Mouse (Mus musculus): ENCODE results near the gene Mrpl52. TPM values are rescaled to one million over a fixed set of nuclear protein-coding genes. Genes with fewer than 3 reads are reported as not detected.
A peak's percentile ranks its signal among the peaks of the same experiment; 100 is the strongest.

The Mrpl52 gene
- total RNA-seq, 1 experiment = 137 TPM

DNA sequence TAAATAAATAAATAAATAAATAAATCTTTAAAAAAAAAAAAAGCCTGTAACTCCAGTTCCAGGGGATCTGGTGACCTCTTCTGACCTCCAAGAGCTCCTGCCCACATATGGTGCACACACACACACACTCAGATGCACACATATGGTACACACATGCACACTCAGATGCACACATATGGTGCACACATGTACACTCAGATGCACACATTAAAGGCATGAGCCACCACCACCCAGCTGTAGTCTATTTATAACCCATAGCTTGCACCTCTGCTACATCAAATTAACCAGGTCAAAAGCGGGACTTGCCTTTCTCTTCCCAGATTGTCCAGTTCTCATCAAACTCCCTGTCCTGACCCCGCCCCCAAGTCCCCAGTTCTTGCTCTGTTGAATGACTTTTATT is 5.7 kb upstream of the Mrpl52 start:
- DNase-seq (ENCODE audit: low read depth, low spot score) = no peak
- Histone ChIP-seq H3K27ac (ENCODE audit: insufficient read depth, low read depth, low read length, poor library complexity, severe bottlenecking) (no peak overlapping the region), H3K4me1 (ENCODE audit: control insufficient read depth in 2 of 2, insufficient read depth in 2 of 2, low read length in 2 of 2, poor library complexity in 1 of 2) (peaks cover 3 to 7% of the 10 kb centered on the region in 2 experiments; a peak in 3 of 4 replicates), H3K4me3 (ENCODE audit: insufficient read depth in 1 of 2, low read depth in 1 of 2, low read length in 2 of 2, poor library complexity in 1 of 2, severe bottlenecking in 1 of 2) (no peak overlapping the region), H3K9me3 (ENCODE audit: control insufficient read depth, insufficient read depth, low read depth, low read length) (no peaks in the 10 kb centered on the region), H3K36me3 (ENCODE audit: control insufficient read depth, insufficient read depth, low read length, poor library complexity, severe bottlenecking) (no peaks in the 10 kb centered on the region), H3K9ac (ENCODE audit: insufficient read depth, low read depth, low read length, poor library complexity, severe bottlenecking) (no peak overlapping the region)
- in situ Hi-C loops (cut with MboI; ENCODE audit: low sequenced_read_pairs in 2 of 2, unreplicated experiment in 2 of 2) = no loop called here
- no peak for TF ChIP-seq MAFK (IDR thresholded peaks at IDR 0.05; ENCODE audit: insufficient read depth, low read depth, low read length)
- TF ChIP-seq CHD2 (IDR thresholded peaks at IDR 0.05; ENCODE audit: low read depth, low read length) = no peak
- no peak for TF ChIP-seq ZC3H11A (IDR thresholded peaks at IDR 0.05; ENCODE audit: borderline replicate concordance, low read depth, low read length)
- no peak for TF ChIP-seq HCFC1 (IDR thresholded peaks at IDR 0.05; ENCODE audit: borderline replicate concordance, insufficient read depth, low read length)
- TF ChIP-seq ZNF384 (IDR thresholded peaks at IDR 0.05; ENCODE audit: low read depth, low read length) = no peak

DNA sequence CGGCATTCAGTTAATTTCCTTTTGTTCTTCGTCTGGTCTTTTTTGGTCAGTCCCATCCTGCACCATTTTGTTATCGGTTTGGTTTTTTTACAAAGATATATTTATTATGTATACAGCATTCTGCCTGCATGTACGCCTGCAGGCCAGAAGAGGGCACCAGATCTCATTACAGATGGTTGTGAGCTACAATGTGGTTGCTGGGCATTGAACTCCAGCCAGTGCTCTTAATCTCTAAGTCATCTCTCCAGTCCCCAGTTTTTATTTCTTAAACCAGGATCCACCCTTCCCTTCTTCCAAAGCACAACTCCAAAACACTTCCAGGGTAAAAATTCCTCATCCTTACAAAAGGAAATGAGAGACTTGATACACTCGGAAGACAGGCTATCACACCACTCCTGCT is 3.3 kb upstream of the Mrpl52 start:
- DNase-seq (ENCODE audit: low read depth, low spot score) = no peak
- in situ Hi-C loops (cut with MboI; ENCODE audit: low sequenced_read_pairs in 2 of 2, unreplicated experiment in 2 of 2) = no loop called here
- no peak overlapping the region for H3K9ac ChIP-seq (ENCODE audit: insufficient read depth, low read depth, low read length, poor library complexity, severe bottlenecking)
- H3K4me3 ChIP-seq (ENCODE audit: insufficient read depth in 1 of 2, low read depth in 1 of 2, low read length in 2 of 2, poor library complexity in 1 of 2, severe bottlenecking in 1 of 2) = no peak overlapping the region
- H3K4me1 ChIP-seq (ENCODE audit: control insufficient read depth in 2 of 2, insufficient read depth in 2 of 2, low read length in 2 of 2, poor library complexity in 1 of 2) = peaks cover 0 to 7% of the 10 kb centered on the region in 2 experiments; a peak in 3 of 4 replicates
- no peaks in the 10 kb centered on the region for H3K9me3 ChIP-seq (ENCODE audit: control insufficient read depth, insufficient read depth, low read depth, low read length)
- no peaks in the 10 kb centered on the region for H3K36me3 ChIP-seq (ENCODE audit: control insufficient read depth, insufficient read depth, low read length, poor library complexity, severe bottlenecking)
- TF ChIP-seq HCFC1 (IDR thresholded peaks at IDR 0.05; ENCODE audit: borderline replicate concordance, insufficient read depth, low read length) = no peak
- TF ChIP-seq ZNF384 (IDR thresholded peaks at IDR 0.05; ENCODE audit: low read depth, low read length) = 0 out of 2 replicates have a peak, but pooled peaks have one; percentile 41
- no peak overlapping the region for H3K27ac ChIP-seq (ENCODE audit: insufficient read depth, low read depth, low read length, poor library complexity, severe bottlenecking)

DNA sequence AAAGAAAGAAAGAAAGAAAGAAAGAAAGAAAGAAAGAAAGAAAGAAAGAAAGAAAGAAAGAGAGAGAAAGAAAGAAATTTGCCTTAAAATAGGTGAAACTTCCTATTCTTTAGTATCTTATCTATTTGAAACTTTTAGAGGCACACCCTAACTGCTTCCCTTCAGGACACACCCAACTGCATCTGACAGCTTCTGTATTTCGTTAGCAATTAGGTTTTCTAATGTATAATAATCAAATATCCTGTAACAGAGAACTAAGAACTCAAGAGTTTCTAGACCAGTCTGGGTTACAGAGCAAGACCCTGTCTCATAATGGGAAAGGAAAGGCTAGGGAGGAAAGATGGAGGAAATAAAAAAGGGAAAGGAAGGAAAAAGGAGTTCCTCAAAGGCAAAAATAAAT is 2.1 kb upstream of the Mrpl52 start:
- TF ChIP-seq HCFC1 (IDR thresholded peaks at IDR 0.05; ENCODE audit: borderline replicate concordance, insufficient read depth, low read length) (no peak), ZC3H11A (IDR thresholded peaks at IDR 0.05; ENCODE audit: borderline replicate concordance, low read depth, low read length) (no peak), MAFK (IDR thresholded peaks at IDR 0.05; ENCODE audit: insufficient read depth, low read depth, low read length) (no peak)
- no peak overlapping the region for H3K4me3 ChIP-seq (ENCODE audit: insufficient read depth in 1 of 2, low read depth in 1 of 2, low read length in 2 of 2, poor library complexity in 1 of 2, severe bottlenecking in 1 of 2)
- in situ Hi-C loops (cut with MboI; ENCODE audit: low sequenced_read_pairs in 2 of 2, unreplicated experiment in 2 of 2) = no loop called here
- H3K27ac ChIP-seq (ENCODE audit: insufficient read depth, low read depth, low read length, poor library complexity, severe bottlenecking) = no peak overlapping the region
- no peaks in the 10 kb centered on the region for H3K9me3 ChIP-seq (ENCODE audit: control insufficient read depth, insufficient read depth, low read depth, low read length)
- peaks cover 4% of the 10 kb centered on the region for H3K36me3 ChIP-seq (ENCODE audit: control insufficient read depth, insufficient read depth, low read length, poor library complexity, severe bottlenecking)
- no peak overlapping the region for H3K9ac ChIP-seq (ENCODE audit: insufficient read depth, low read depth, low read length, poor library complexity, severe bottlenecking)
- H3K4me1 ChIP-seq (ENCODE audit: control insufficient read depth in 2 of 2, insufficient read depth in 2 of 2, low read length in 2 of 2, poor library complexity in 1 of 2) = peaks cover 0 to 5% of the 10 kb centered on the region in 2 experiments; a peak in 3 of 4 replicates
- no peak for DNase-seq (ENCODE audit: low read depth, low spot score)

DNA sequence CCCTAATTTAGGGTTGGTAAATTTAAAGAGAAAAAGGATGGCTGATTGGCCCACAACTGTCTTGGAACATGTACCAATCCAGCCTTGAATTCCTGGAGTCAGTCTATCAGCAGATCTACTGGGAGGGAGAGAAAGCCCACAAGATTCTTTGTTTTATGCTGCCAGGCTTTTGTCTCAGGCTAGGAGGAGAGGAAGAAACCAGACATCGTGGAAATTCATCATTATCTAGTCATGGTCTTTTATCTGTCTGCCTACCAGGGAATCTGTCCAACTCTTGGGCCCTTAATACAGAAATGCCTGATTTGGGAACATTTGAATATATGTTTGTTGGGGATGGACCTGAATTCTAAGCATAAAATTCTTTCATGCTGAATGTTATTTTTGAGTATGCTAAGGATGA is 1.2 kb upstream of the Mrpl52 start:
- Histone ChIP-seq H3K27ac (ENCODE audit: insufficient read depth, low read depth, low read length, poor library complexity, severe bottlenecking) (no peak overlapping the region; the same call in 1 of the 2 replicates), H3K4me3 (ENCODE audit: insufficient read depth in 1 of 2, low read depth in 1 of 2, low read length in 2 of 2, poor library complexity in 1 of 2, severe bottlenecking in 1 of 2) (peak overlapping the region; percentile 79 to 88; a peak in 2 of 4 replicates)

More for the DNA sequence above, 1.2 kb upstream of the Mrpl52 start:
- TF ChIP-seq ZC3H11A (IDR thresholded peaks at IDR 0.05; ENCODE audit: borderline replicate concordance, low read depth, low read length) = no peak
- TF ChIP-seq MAFK (IDR thresholded peaks at IDR 0.05; ENCODE audit: insufficient read depth, low read depth, low read length) = no peak
- TF ChIP-seq ZNF384 (IDR thresholded peaks at IDR 0.05; ENCODE audit: low read depth, low read length) = no peak
- no peak for TF ChIP-seq HCFC1 (IDR thresholded peaks at IDR 0.05; ENCODE audit: borderline replicate concordance, insufficient read depth, low read length)
- no peak for TF ChIP-seq CHD2 (IDR thresholded peaks at IDR 0.05; ENCODE audit: low read depth, low read length)
- H3K4me1 ChIP-seq (ENCODE audit: control insufficient read depth in 2 of 2, insufficient read depth in 2 of 2, low read length in 2 of 2, poor library complexity in 1 of 2) = peaks cover 3 to 9% of the 10 kb centered on the region in 2 experiments; a peak in 3 of 4 replicates
- no peaks in the 10 kb centered on the region for H3K9me3 ChIP-seq (ENCODE audit: control insufficient read depth, insufficient read depth, low read depth, low read length)
- in situ Hi-C loops (cut with MboI; ENCODE audit: low sequenced_read_pairs in 2 of 2, unreplicated experiment in 2 of 2) = no loop called here
- no peak for DNase-seq (ENCODE audit: low read depth, low spot score)
- H3K9ac ChIP-seq (ENCODE audit: insufficient read depth, low read depth, low read length, poor library complexity, severe bottlenecking) = peak overlapping the region; percentile 22; the same call in 1 of the 2 replicates
- peaks cover 7% of the 10 kb centered on the region for H3K36me3 ChIP-seq (ENCODE audit: control insufficient read depth, insufficient read depth, low read length, poor library complexity, severe bottlenecking)
